Mouse (Mus musculus): ENCODE data around the gene Rras. TPM values are rescaled to one million over a fixed set of nuclear protein-coding genes. Genes with fewer than 3 reads are reported as not detected.

Rras gene
- polyA plus RNA-seq, 1 experiment from 2014 or later = 71.6 TPM

DNA sequence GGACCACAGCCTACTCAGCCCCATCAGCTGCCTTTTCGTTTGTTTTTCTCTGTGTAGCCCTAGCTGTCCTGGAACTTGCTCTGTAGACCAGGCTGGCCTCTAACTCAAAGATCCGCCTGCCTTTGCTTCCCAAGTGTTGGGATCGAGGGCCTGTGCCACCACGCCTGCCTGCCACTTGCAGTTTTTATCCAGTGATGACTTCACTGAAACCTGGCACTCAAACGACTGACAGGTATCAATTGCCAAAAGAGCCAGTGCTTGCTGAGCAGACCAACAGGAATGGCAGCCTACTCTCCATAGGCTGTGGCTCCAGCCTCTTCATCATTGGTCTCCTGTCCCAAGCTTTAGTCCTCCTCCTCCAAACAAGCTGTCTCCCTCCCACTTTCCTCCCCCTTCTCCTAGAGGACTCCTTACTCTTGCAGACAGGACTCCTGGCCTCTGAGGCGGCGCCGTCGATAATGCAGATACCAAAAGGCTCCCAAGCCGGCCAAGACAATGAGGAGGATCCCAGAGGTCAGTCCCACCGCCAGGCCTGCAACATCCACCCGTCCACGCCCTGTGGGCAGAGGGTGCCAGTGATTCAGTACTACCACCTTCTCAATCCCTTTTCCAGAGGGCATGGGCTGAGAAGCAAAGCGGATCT lies 38.7 kb downstream of the Rras start:
- 54% methylated on average over 14 of the region's 14 CpGs for WGBS
- H3K9ac ChIP-seq = peak overlapping the region; percentile 11; the same call in 1 of the 2 replicates

DNA sequence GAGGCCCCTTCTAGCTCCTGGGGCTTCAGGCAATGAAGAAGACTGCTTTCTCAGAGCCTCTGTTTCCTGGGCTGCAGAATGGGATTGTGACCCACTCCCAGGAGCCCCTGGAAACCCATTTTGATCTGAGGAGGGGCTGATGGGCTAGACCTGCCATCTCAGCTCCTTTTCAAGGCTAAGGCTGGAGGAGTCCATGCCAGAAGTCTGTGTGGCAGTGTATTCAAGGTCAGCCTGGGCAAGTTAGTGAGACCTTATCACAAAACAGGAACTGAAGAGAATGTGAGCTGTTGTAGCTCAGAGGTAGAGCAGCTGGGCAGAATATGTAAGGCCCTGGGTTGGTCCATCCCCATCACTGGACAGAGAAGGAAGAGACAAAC lies 39.2 kb downstream of the Rras start:
- H3K4me1 ChIP-seq = peaks cover 21% of the 10 kb centered on the region
- no peak for ATAC-seq (ENCODE audit: extremely low read depth, insufficient number of reproducible peaks, low FRiP score, low TSS enrichment)
- H3K9me3 ChIP-seq = no peaks in the 10 kb centered on the region
- no peak overlapping the region for H3K4me2 ChIP-seq
- H3K36me3 ChIP-seq = no peaks in the 10 kb centered on the region; the same call in 1 of the 2 replicates
- no peak overlapping the region for H3K27ac ChIP-seq (replicated peaks)
- H3K9ac ChIP-seq = peak overlapping the region; percentile 11; the same call in 1 of the 2 replicates
- H3K4me3 ChIP-seq = no peak overlapping the region
- no peaks in the 10 kb centered on the region for H3K27me3 ChIP-seq (replicated peaks)

More for the DNA sequence above, 38.7 kb downstream of the Rras start:
- no peak overlapping the region for H3K4me2 ChIP-seq
- H3K9me3 ChIP-seq = no peaks in the 10 kb centered on the region
- peaks cover 22% of the 10 kb centered on the region for H3K4me1 ChIP-seq
- no peak overlapping the region for H3K4me3 ChIP-seq
- H3K36me3 ChIP-seq = no peaks in the 10 kb centered on the region; the same call in 1 of the 2 replicates
- no peak for ATAC-seq (ENCODE audit: extremely low read depth, insufficient number of reproducible peaks, low FRiP score, low TSS enrichment)
- H3K27ac ChIP-seq (replicated peaks) = no peak overlapping the region
- H3K27me3 ChIP-seq (replicated peaks) = no peaks in the 10 kb centered on the region

DNA sequence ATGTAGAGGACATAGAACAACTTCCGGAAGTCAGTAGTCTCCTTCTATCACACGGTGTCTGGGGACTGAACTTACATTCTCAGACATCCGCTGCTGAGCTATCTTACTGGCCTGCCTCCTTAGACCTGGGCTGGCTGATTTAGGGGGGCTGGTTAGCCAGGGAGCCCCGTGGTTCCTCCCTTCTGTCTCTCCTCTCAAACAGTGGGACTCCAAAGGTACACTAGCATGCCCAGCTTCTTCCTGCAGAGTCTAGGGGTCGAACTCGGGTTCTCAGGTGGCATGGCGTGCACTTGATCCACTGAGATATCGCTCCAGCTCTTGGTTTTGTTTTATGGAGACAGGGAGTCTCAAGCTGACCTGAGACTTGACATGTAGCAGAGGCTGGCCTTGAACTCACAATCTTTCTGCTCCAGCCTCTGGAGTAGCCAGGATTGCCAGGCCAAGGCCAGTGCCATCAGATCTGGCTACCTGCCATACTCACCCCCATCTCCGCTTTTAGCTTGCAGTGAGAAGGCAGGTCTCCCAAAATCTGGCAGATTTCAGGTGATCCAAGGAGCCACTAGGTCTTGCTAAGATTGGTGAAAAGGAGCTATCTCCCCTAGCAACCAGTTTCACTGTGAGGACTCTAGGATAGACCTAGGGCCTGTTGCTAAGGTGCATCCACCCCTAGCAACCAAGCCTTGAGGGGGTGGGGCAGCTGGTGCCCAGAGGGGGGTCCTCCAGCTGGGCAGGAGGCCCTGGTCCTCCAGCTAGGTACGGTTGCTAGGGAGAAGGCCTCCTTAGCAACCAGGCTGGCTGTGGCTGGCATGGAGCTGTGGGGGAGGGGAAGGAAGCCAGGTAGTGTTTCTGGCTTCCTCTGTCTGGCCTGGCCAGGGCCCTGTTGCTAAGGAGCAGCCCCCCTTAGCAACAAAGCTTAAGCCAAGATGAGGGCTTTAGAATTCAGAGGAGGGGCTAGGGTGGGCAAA lies 41.1 kb downstream of the Rras start:
- Histone ChIP-seq H3K9ac (no peak overlapping the region), H3K27ac (replicated peaks) (no peak overlapping the region), H3K36me3 (no peaks in the 10 kb centered on the region; the same call in 1 of the 2 replicates), H3K27me3 (replicated peaks) (no peaks in the 10 kb centered on the region), H3K4me1 (peaks cover 27% of the 10 kb centered on the region), H3K9me3 (no peaks in the 10 kb centered on the region), H3K4me3 (no peak overlapping the region), H3K4me2 (no peak overlapping the region)
- 70% methylated on average over 10 of the region's 10 CpGs for WGBS
- ATAC-seq (ENCODE audit: extremely low read depth, insufficient number of reproducible peaks, low FRiP score, low TSS enrichment) = no peak

DNA sequence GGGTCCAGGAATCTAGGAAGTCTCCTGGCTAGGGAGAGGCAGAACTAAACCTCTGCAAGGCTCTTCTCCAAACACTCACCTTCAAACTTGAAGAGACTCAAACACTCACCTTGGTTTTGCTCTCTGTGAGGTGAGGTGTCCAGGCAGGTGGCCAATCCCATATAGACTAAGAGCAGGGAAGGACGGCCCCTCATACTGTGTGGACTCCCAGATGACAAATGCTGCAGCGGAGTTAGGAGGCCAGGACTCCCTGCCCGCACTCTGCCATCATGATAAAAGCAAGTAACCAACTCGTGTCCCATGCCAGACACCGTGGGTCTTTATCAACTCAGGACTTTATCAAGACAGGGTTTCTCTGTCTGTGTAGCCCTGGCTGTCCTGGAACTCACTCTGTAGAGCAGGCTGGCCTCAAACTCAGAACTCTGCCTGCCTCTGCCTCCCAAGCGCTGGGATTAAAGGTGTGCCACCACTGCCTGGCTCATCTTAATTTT lies 42.9 kb downstream of the Rras start:
- H3K9ac ChIP-seq = no peak overlapping the region
- no peak overlapping the region for H3K27ac ChIP-seq (replicated peaks)
- H3K36me3 ChIP-seq = no peaks in the 10 kb centered on the region; the same call in 1 of the 2 replicates
- ATAC-seq (ENCODE audit: extremely low read depth, insufficient number of reproducible peaks, low FRiP score, low TSS enrichment) = no peak
- H3K4me2 ChIP-seq = no peak overlapping the region
- H3K4me1 ChIP-seq = peaks cover 31% of the 10 kb centered on the region
- no peaks in the 10 kb centered on the region for H3K27me3 ChIP-seq (replicated peaks)
- 80% methylated on average over 6 of the region's 6 CpGs for WGBS
- no peaks in the 10 kb centered on the region for H3K9me3 ChIP-seq
- peak overlapping the region; percentile 83; the same call in 1 of the 2 replicates for H3K4me3 ChIP-seq

DNA sequence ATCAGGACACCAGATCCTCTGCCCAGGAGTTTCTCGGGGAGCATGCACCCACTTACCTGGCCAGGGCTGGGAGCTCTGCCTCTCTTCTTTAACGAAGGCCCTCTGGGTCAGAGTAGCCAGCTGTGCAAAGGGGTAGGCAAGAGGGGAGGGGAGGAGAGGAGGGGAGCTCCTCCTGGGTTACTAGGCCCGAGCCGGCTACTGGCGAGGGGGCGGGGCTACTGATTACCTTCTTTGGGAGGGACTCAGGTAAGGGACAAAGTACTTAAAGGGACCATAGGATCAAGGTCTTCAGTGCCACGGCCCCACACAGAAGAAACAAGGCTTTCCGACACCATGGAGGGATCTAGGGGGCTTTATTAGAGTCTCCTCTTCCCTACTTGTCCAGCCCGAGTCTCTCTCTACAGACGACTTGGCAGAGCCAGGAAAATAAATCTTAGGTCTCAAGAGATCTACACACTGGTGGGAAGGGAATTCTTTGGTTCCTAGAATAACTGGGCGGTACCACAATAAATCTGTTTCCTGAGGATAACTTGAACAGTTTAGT lies 43.8 kb downstream of the Rras start:
- no peaks in the 10 kb centered on the region for H3K27me3 ChIP-seq (replicated peaks)
- WGBS = 15% methylated on average over 11 of the region's 11 CpGs
- no peak for ATAC-seq (ENCODE audit: extremely low read depth, insufficient number of reproducible peaks, low FRiP score, low TSS enrichment)

DNA sequence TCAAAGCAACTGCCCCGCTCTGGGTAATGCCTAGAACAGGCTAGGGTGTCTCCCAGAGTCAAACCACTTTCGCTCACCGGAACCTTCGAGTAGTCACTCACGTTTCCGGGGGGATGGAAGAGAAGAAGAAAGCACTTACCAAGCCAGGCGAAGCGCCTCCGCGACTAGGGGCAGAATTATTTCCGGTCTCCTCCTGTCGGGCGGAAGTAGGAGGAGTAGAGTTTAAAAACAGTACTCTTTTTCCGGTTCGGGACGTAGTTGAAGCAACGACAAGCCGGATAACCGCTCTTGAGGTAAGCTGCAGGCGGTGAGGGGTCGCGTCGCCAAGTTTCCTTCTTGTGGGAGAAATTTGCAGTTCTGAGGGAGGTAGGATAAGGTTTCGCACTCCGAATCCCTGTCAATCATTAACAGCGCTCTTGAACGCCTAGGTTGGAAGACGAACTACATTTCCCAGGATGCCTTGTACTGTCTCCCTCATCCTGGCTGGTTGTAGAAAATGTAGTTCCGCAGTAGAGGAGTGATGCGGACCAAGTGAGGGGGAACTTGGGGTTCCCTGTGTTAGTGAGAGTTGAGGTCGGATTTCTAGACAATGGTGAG lies 44.6 kb downstream of the Rras start, which contains the start of the genes Nosip and Prrg2:
TSS of gene Nosip (plus strand) at position 191 of the 597 bp plus-strand sequence.
TSS of gene Prrg2 (minus strand) at position 439 of the 597 bp plus-strand sequence.
- peaks cover 31% of the 10 kb centered on the region for H3K4me1 ChIP-seq
- peak; percentile 82 for ATAC-seq (ENCODE audit: extremely low read depth, insufficient number of reproducible peaks, low FRiP score, low TSS enrichment)
- H3K27ac ChIP-seq (replicated peaks) = peak within 1 kb of the TSS; percentile 91
- H3K4me2 ChIP-seq = peak within 1 kb of the TSS; percentile 68
- under 1% methylated on average over 31 of the region's 31 CpGs for WGBS
- no peaks in the 10 kb centered on the region for H3K27me3 ChIP-seq (replicated peaks)
- peak within 1 kb of the TSS; percentile 88 for H3K9ac ChIP-seq
- no peaks in the 10 kb centered on the region; the same call in 1 of the 2 replicates for H3K36me3 ChIP-seq
- peak within 1 kb of the TSS; percentile 83 for H3K4me3 ChIP-seq
- no peaks in the 10 kb centered on the region for H3K9me3 ChIP-seq

More for the DNA sequence above, 43.8 kb downstream of the Rras start:
- no peaks in the 10 kb centered on the region; the same call in 1 of the 2 replicates for H3K36me3 ChIP-seq
- peak overlapping the region; percentile 68 for H3K4me2 ChIP-seq
- no peaks in the 10 kb centered on the region for H3K9me3 ChIP-seq
- H3K4me1 ChIP-seq = peaks cover 31% of the 10 kb centered on the region
- peak overlapping the region; percentile 91 for H3K27ac ChIP-seq (replicated peaks)
- peak overlapping the region; percentile 88 for H3K9ac ChIP-seq
- peak overlapping the region; percentile 83 for H3K4me3 ChIP-seq

DNA sequence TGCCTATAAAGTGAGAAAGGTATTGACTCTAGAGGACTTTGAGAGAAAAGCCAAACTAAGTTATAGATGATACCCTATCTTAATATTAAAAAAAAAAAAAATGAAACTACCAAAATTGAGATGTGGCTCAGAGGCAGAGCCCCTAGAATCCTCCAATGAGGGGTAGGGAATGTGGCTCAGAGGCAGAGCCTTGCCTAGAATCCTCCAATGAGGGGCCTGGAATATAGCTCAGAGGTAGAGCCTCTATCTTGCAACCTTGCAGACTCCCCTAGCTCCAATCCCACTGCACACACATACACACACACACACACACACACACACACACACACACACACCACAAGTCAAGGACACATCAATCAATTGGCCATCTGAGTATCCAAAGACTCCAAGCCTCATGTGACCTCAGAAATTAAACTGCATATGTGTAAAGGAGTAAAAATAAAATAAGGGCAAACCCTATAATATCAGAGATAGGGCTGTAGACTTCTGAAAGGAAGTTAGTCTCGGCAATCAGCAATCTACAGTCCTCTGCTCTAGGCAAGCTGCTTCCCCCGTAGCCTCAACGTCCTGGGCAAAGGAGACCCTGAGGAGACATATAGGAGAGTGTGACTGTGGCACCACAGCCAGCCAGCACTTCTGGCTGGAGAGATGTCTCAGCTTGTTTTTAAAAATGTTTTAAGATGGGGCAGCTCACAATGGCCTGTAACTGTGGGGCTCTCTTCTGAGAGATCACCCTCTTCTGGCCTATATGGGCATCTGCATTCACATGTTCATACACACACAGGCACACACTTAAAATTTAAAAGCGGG lies 49.6 kb downstream of the Rras start:
- no peak for ATAC-seq (ENCODE audit: extremely low read depth, insufficient number of reproducible peaks, low FRiP score, low TSS enrichment)

DNA sequence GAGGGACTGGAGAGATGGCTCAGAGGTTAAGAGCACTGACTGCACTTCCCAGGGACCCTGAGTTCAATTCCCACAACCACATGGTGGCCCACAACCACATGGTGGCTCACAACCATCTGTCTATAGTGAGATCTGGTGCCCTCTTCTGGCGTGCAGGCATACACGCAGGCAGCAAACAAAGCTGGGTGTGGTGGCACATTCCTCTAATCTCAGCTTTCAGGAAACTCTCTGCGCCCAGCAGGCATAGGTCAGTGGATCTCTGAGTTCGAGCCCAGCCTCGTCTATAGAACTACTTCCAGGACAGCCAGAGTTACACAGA lies 50.2 kb downstream of the Rras start:
- no peak for ATAC-seq (ENCODE audit: extremely low read depth, insufficient number of reproducible peaks, low FRiP score, low TSS enrichment)
- Histone ChIP-seq H3K9me3 (no peaks in the 10 kb centered on the region; the same call in 1 of the 2 replicates), H3K4me2 (no peak overlapping the region), H3K27ac (replicated peaks) (no peak overlapping the region), H3K36me3 (peaks cover 5% of the 10 kb centered on the region; the same call in 1 of the 2 replicates), H3K4me1 (peaks cover 17% of the 10 kb centered on the region), H3K9ac (no peak overlapping the region), H3K4me3 (no peak overlapping the region), H3K27me3 (replicated peaks) (no peaks in the 10 kb centered on the region)
- 30% methylated on average over 5 of the region's 5 CpGs for WGBS

More for the DNA sequence above, 49.6 kb downstream of the Rras start:
- no peak overlapping the region for H3K4me3 ChIP-seq
- no peak overlapping the region for H3K9ac ChIP-seq
- no peak overlapping the region for H3K4me2 ChIP-seq
- no peaks in the 10 kb centered on the region for H3K27me3 ChIP-seq (replicated peaks)
- H3K27ac ChIP-seq (replicated peaks) = no peak overlapping the region
- peaks cover 5% of the 10 kb centered on the region; the same call in 1 of the 2 replicates for H3K36me3 ChIP-seq
- 75% methylated on average over 4 of the region's 4 CpGs for WGBS
- peaks cover 17% of the 10 kb centered on the region for H3K4me1 ChIP-seq
- H3K9me3 ChIP-seq = no peaks in the 10 kb centered on the region; the same call in 1 of the 2 replicates

DNA sequence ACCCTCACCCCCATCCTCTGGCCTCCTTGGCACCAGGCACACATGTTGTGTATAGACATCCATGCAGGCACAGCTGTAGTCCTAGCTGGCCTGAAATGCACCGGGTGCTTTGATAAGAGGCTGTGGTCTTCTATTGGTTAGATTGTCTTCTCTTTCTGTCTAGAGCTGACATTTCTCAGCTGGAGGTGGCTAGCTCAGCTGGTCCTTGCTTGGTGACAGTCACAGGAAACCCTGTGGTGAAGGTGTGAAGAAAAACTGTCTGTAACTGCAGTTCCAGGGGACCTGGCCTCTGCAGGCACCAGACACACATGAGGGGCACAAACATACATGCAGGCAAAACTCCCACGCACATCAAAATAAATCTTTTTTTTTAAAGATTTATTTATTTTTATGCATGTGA lies 51.9 kb downstream of the Rras start:
- H3K4me1 ChIP-seq = peaks cover 7% of the 10 kb centered on the region
- 74% methylated on average over 2 of the region's 2 CpGs for WGBS
- H3K27ac ChIP-seq (replicated peaks) = no peak overlapping the region
- H3K36me3 ChIP-seq = peaks cover 19% of the 10 kb centered on the region; the same call in 1 of the 2 replicates
- H3K9me3 ChIP-seq = no peaks in the 10 kb centered on the region; the same call in 1 of the 2 replicates
- no peaks in the 10 kb centered on the region for H3K27me3 ChIP-seq (replicated peaks)
- no peak for ATAC-seq (ENCODE audit: extremely low read depth, insufficient number of reproducible peaks, low FRiP score, low TSS enrichment)
- H3K4me3 ChIP-seq = no peak overlapping the region
- H3K4me2 ChIP-seq = no peak overlapping the region
- H3K9ac ChIP-seq = no peak overlapping the region

All from heart, embryonic 13.5 days (tissue).